In the genomic region with DNA sequence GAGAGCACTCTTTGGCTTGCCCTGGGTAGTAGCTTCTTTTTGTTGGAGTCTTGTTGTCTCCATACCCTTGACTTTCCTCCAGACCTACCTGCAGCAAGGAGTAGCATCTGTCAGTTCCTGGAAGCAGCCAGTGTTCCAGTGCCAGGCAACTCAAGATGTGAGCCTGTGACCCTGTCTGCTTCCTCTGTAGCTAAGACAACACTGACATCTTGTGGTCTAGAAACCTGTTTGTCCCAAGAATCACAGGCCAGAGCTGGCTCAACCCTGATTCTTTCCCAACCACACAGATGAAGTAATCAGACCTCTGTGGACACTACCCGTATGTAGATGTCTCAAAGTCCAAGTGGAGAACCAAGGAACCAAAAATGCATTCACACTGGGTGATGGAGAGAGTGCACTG, we compare ENCODE assay signal across 9 mouse cellular contexts.
DNase-seq lines count a peak whose midpoint lies in the region; TF ChIP-seq lines count a peak whose summit lies in the region.
"Had no signal": no experiment of that assay in that cellular context is flagged by ENCODE, and none has a peak within 500 bp of the region (broad histone marks: within the 10 kb centered on the region; RNA-seq: fewer than 3 reads in every experiment).

No protein-coding gene starts in this region.

- no peak overlapping the region for H3K9ac ChIP-seq in MEL (ENCODE audit: control insufficient read depth, low read depth, low read length, poor library complexity, severe bottlenecking)

- TF ChIP-seq EP300 in MEL (IDR thresholded peaks at IDR 0.05; ENCODE audit: low read depth in 1 of 2, low read length in 2 of 2), result no peak

- intact Hi-C loops in heart, postnatal 10 days (cut with DNase I), result loop anchor here (10.0 kb wide), 1 partner anchor 1964 kb away; no protein-coding TSS in a partner anchor
- intact Hi-C loops in heart, postnatal 14 days (cut with DNase I), result no loop called here
- intact Hi-C loops in left cerebral cortex, postnatal 4 days (cut with DNase I), result loop anchor here (5.0 kb wide), 1 partner anchor 1967 kb away; no protein-coding TSS in a partner anchor

- no peak for TF ChIP-seq CTCF in MEL (IDR thresholded peaks at IDR 0.05 in 2 of 3, conservative IDR thresholded peaks at IDR 0.05 in 1 of 3; ENCODE audit: control insufficient read depth in 1 of 3, insufficient read depth in 1 of 3, low read depth in 2 of 3, low read length in 3 of 3, poor library complexity in 1 of 3, severe bottlenecking in 1 of 3)

- H3K79me2 ChIP-seq in MEL (ENCODE audit: control insufficient read depth, insufficient read depth, low read length, poor library complexity), result no peaks in the 10 kb centered on the region

- no peak overlapping the region for H3K4me3 ChIP-seq in MEL (ENCODE audit: control insufficient read depth in 1 of 2, insufficient read depth in 1 of 2, low read depth in 2 of 2, low read length in 2 of 2)

- peak; percentile 5 to 11 for DNase-seq in heart, postnatal 10 days
- no peak for DNase-seq in heart, postnatal 14 days
- no peak for DNase-seq in MEL (ENCODE audit: low read depth, low spot score)
- DNase-seq in embryo, embryonic 10.5 days (ENCODE audit: low spot score), result peak; percentile 40
- peak; percentile 36 for DNase-seq in left cerebral cortex, postnatal 4 days
- DNase-seq in gastrocnemius, adult 8-10 months (ENCODE audit: low spot score in 2 of 2), result no peak
- DNase-seq in spleen, adult 18-20 months, result no peak
- no peak for DNase-seq in adrenal gland, postnatal 25 days

- H3K27ac ChIP-seq in MEL (ENCODE audit: control insufficient read depth, low read depth, low read length), result no peak overlapping the region
- H3K27ac ChIP-seq: macrophage had no signal

- TF ChIP-seq RAD21 in MEL (IDR thresholded peaks at IDR 0.05; ENCODE audit: low read depth, low read length), result no peak

- no peaks in the 10 kb centered on the region for H3K9me3 ChIP-seq in MEL (replicated peaks; ENCODE audit: insufficient read depth, low read length)

- no peaks in the 10 kb centered on the region for H3K27me3 ChIP-seq in MEL (ENCODE audit: control insufficient read depth in 1 of 2, insufficient read depth in 2 of 2, low read length in 2 of 2)

- TF ChIP-seq POLR2A in MEL (IDR thresholded peaks at IDR 0.05; ENCODE audit: control insufficient read depth in 1 of 2, insufficient read depth in 1 of 2, low read depth in 1 of 2, low read length in 2 of 2, poor library complexity in 1 of 2), result no peak

- no peaks in the 10 kb centered on the region for H3K36me3 ChIP-seq in MEL (ENCODE audit: control insufficient read depth in 1 of 2, insufficient read depth in 2 of 2, low read length in 2 of 2)

- H3K4me1 ChIP-seq in MEL (ENCODE audit: control insufficient read depth in 1 of 2, insufficient read depth in 2 of 2, low read length in 2 of 2), result no peaks in the 10 kb centered on the region

TF ChIP-seq in MEL, 35 proteins besides CTCF, POLR2A, EP300 and RAD21:
- TF ChIP-seq SMC3 (IDR thresholded peaks at IDR 0.05; ENCODE audit: low read depth, low read length), result 0 out of 2 replicates have a peak, but pooled peaks have one; percentile 4
- TF ChIP-seq SIN3A (IDR thresholded peaks at IDR 0.05; ENCODE audit: low read length), result no peak
TF ChIP-seq in MEL: peak in this region for 1.

Comparison
In these comparisons a context has a peak if more than half of its experiments do, and no peak if none do; other contexts are left out.
1. DNase-seq: peak in heart, postnatal 10 days (2 of 2), embryo, embryonic 10.5 days (single experiment) and left cerebral cortex, postnatal 4 days (single experiment); none in heart, postnatal 14 days (0 of 2), MEL (single experiment), gastrocnemius, adult 8-10 months (0 of 2), spleen, adult 18-20 months (0 of 2) and adrenal gland, postnatal 25 days (single experiment).